Mouse (Mus musculus) lung, embryonic 15.5 days (tissue): ENCODE data around the gene Myo18a. TPM values are rescaled to one million over a fixed set of nuclear protein-coding genes. Genes with fewer than 3 reads are reported as not detected.

ENCODE experiments used
- ATAC-seq: fragments of 200-750 bp; cut with Nextera tagmentation; 2 replicates; pipeline ENCODE4 v1.8.0; 2017; ENCODE audit warnings: moderate number of reproducible peaks, borderline replicate concordance; ENCODE audit not compliant: low FRiP score, low TSS enrichment; ENCODE audit errors: extremely low read depth
- H3K27ac ChIP-seq: fragments of 300-500 bp; sonication (generic); 2 replicates; pipeline ENCODE4 v1.5.1; 2015; ENCODE audit warnings: moderate library complexity, mild to moderate bottlenecking, inconsistent platforms
- H3K27me3 ChIP-seq: fragments of 300-500 bp; sonication (generic); 2 replicates; pipeline ENCODE4 v1.6.1; 2015; ENCODE audit warnings: inconsistent platforms
- H3K36me3 ChIP-seq: fragments of 300-500 bp; sonication (generic); 2 replicates; pipeline ENCODE4 v1.6.1; 2015; ENCODE audit warnings: inconsistent platforms
- H3K4me1 ChIP-seq: fragments of 300-500 bp; sonication (generic); 2 replicates; pipeline ENCODE4 v1.6.1; 2015; ENCODE audit warnings: inconsistent platforms
- H3K4me2 ChIP-seq: fragments of 300-500 bp; sonication (generic); 2 replicates; pipeline ENCODE4 v1.6.1; 2015; ENCODE audit warnings: inconsistent platforms, mild to moderate bottlenecking, moderate library complexity
- H3K4me3 ChIP-seq: fragments of 300-500 bp; sonication (generic); 2 replicates; pipeline ENCODE4 v1.5.1; 2015; ENCODE audit warnings: mild to moderate bottlenecking, inconsistent platforms
- H3K9ac ChIP-seq: fragments of 300-500 bp; sonication (generic); 2 replicates; pipeline ENCODE4 v1.6.1; 2015; ENCODE audit warnings: inconsistent platforms
- H3K9me3 ChIP-seq: fragments of 300-500 bp; sonication (generic); 2 replicates; pipeline ENCODE4 v1.6.1; 2016; ENCODE audit warnings: inconsistent platforms
- WGBS: fragments of 180-500 bp; shearing (Covaris S2); methylation state at CpG from one replicate; pipeline ENCODE4 v1.1.7; 2015; 5-methylcytosine and 5-hydroxymethylcytosine counted together
- polyA plus RNA-seq: library from polyadenylated mRNA; unstranded; fragments of >200 nt; fragmentation: Nextera tagmentation; extraction: Ambion mirVana; gene quantifications from 2 replicates; pipeline ENCODE4 v1.2.1, GENCODE M21; 2015

The Myo18a gene
- polyA plus RNA-seq, 1 experiment from 2014 or later = 46.2 TPM

DNA sequence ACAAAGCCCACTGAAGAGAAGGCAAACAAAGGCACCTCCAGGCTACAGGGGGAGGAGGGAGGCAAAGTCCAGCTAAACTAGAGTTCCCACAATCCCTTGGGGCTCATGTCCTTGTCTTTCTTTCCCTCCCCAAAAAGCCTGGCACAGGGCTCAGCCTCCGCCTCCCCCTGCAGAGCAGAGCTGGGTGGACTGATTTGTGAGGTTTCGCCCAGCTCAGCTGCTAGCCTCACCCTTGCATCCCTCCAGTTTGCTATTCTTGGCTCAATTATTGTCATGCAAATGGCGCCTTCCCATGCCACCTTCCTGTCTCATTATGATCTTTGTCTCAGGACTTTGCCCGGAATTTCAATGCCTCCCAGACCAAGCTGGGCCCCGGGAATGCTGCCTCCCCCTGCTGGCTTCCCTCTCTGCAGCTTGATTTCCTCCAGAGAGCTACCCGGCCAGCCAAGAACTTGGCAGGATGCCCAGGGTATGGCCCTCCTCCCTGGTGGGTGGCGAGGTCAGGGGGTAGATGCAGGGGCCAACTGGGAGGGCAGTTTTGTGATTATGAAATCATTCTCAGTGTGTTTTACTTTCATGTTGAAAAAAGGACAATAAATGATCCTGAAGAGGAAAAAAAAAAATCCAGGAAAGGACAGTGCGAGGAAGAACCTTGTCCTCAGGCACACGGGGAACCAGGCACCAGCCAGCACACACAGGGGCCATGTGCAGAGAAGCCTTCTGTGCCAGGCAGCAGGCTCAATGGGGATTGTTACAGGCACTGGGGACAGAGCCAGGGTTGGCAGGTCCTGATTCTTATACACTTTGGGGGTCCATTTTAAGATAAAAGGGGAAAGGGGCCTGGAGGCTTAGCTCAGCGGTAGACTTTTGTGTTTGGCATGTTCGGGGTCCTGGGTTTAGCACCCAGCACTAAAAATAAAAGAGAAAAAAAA lies 131.0 kb downstream of the Myo18a start, which contains the start of gene Pipox:
Gene Pipox, minus strand, starts transcription at position 310 of the 932 bp plus-strand sequence.
- peaks cover 16% of the 10 kb centered on the region; the same call in 1 of the 2 replicates for H3K27me3 ChIP-seq
- H3K9ac ChIP-seq = no peak within 1 kb of the TSS
- H3K4me1 ChIP-seq = peaks cover 38% of the 10 kb centered on the region
- ATAC-seq = peak; percentile 88
- peak within 1 kb of the TSS; percentile 82 for H3K27ac ChIP-seq
- no peak within 1 kb of the TSS for H3K4me3 ChIP-seq
- no peaks in the 10 kb centered on the region for H3K36me3 ChIP-seq
- WGBS = 15% methylated on average over 11 of the region's 11 CpGs
- peak within 1 kb of the TSS; percentile 35 for H3K4me2 ChIP-seq
- no peaks in the 10 kb centered on the region for H3K9me3 ChIP-seq

DNA sequence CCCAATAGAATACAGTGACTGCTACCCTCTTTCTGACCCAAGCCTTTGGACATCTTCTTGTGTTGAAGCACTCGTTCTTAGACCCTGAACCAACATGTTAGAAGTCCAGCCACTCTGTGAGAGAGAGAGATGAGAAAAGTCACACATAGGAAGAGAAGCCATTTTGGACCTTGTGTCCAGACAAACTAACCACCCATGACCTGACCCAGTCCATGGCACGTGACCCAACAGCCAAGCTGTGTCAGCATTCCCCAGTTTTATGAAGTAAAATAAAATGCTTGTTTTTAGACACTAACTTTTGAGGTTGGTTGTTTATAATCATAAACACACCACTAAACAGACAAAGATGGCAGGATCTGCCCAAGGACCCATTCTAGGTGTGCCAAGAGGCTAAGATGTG lies 131.9 kb downstream of the Myo18a start:
- Histone ChIP-seq H3K9ac (no peak overlapping the region), H3K4me3 (no peak overlapping the region), H3K9me3 (no peaks in the 10 kb centered on the region), H3K36me3 (no peaks in the 10 kb centered on the region), H3K4me2 (no peak overlapping the region), H3K27ac (no peak overlapping the region), H3K27me3 (peaks cover 16% of the 10 kb centered on the region; the same call in 1 of the 2 replicates), H3K4me1 (peaks cover 38% of the 10 kb centered on the region)
- ATAC-seq = no peak
- 82% methylated on average over 2 of the region's 2 CpGs for WGBS

DNA sequence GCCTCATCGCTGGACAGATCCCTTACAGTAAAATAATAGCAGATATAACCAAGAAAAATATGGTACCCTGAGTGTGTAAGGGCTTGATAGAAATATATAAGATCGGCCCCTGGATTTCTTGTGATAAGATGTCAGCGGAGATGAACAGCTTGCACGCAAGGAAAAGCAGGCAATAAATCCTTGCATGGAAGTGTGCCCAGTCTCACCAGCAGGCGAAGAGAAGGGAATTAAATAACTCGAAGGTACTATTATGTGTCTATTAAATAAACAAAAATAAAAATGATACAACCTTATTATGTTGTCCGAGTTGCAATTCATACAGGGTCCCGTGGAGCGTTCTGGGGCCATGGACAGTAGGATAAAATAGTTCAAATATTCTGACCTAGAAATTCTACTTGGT lies 133.0 kb downstream of the Myo18a start:
- ATAC-seq = no peak
- peaks cover 16% of the 10 kb centered on the region; the same call in 1 of the 2 replicates for H3K27me3 ChIP-seq
- 56% methylated on average over 9 of the region's 9 CpGs for WGBS
- H3K27ac ChIP-seq = no peak overlapping the region
- H3K4me2 ChIP-seq = peak overlapping the region; percentile 42; the same call in 1 of the 2 replicates
- H3K36me3 ChIP-seq = no peaks in the 10 kb centered on the region
- H3K4me1 ChIP-seq = peaks cover 43% of the 10 kb centered on the region
- no peaks in the 10 kb centered on the region for H3K9me3 ChIP-seq
- H3K9ac ChIP-seq = no peak overlapping the region
- H3K4me3 ChIP-seq = no peak overlapping the region

DNA sequence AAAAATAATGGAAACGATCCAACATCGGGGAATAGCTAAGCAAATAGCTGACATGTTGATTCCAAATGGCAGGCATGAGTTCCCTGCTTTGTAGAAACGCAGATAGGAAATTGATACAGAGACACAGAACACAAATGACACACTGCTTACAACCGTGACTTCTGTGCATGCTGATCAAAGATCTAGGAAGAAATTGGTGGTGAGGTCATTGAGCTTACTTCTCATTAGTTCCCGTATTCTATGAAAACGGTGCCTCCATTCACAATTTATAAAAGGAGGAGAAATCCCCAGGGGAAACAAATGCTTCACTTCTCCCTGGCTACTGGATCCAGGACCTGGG lies 133.4 kb downstream of the Myo18a start:
- Histone ChIP-seq H3K4me3 (peak overlapping the region; percentile 13; the same call in 1 of the 2 replicates), H3K4me2 (peak overlapping the region; percentile 42), H3K9me3 (no peaks in the 10 kb centered on the region), H3K9ac (no peak overlapping the region), H3K4me1 (peaks cover 45% of the 10 kb centered on the region), H3K36me3 (no peaks in the 10 kb centered on the region), H3K27me3 (peaks cover 16% of the 10 kb centered on the region; the same call in 1 of the 2 replicates), H3K27ac (peak overlapping the region; percentile 43; the same call in 1 of the 2 replicates)
- WGBS = 38% methylated on average over 6 of the region's 6 CpGs
- ATAC-seq = no peak

DNA sequence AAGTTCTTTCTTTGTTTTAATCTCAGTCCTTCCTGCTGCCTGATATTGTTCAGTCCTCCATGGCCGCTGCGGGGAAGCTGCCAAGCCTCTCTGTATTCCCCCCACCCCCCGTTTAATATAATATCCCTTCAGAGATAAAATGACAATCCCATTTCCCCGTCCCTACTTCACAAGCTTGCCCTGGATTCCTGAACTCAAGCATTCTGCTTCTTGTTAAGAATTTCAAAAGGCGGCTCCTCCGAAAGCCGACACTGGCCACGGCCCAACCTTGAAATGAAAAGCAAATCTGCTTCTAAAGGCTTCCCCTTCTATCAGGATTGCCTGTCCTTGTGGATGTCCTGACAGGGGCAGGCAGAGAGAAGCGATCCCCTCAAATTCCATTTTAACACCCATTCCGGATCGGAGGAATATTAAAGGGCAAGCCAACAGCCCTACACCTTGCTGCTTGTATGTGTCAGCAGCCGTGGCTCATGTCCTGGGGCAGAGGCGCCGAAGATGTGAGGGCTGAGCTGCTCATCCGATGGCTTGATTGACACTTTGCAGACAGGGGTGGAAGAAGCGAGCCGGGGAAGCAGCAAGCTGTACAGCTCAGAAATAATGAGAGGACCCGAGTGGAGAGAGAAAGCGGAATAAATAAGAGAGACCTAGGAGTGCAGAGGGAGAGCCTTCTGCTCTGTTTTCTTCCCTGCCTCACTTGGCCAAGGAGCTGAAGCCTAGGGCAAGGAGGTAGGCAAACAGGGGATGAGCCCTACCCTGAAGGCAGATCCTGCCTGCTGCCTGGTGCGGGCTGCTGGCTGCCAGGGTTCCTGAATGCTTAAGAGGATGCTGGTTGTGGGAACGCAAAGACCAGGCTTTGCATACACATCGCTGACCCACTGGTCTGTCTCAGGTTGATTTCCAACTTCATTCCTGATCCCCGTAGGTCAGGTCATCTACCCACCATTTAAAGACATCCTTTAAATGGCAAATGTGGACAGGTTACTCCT lies 134.1 kb downstream of the Myo18a start:
- Histone ChIP-seq H3K4me3 (peak overlapping the region; percentile 13; the same call in 1 of the 2 replicates), H3K27me3 (peaks cover 16% of the 10 kb centered on the region; the same call in 1 of the 2 replicates), H3K9ac (no peak overlapping the region), H3K9me3 (no peaks in the 10 kb centered on the region), H3K27ac (peak overlapping the region; percentile 43; the same call in 1 of the 2 replicates), H3K4me1 (peaks cover 51% of the 10 kb centered on the region), H3K36me3 (no peaks in the 10 kb centered on the region), H3K4me2 (peak overlapping the region; percentile 42)
- ATAC-seq = no peak
- 18% methylated on average over 23 of the region's 23 CpGs for WGBS

DNA sequence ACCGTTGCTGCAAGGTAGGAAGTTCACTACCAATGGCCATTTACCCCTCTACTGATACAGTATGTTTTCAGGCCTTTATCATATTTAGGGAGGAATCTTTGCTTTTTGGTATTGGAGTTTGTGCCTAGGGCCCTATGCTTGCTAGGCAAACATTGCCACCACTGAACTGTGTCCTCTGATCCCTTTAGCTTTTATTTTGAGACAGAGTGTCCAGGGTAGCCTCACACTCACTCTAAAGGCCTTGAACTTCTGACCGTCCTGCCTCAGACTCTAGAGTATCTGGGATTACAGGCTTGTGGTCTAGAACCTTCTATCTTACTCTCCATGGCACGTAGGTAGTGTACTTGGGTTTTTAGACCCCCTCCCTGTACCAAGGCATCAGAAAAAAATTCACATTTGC lies 137.1 kb downstream of the Myo18a start:
- WGBS = 81% methylated on average over 3 of the region's 3 CpGs

DNA sequence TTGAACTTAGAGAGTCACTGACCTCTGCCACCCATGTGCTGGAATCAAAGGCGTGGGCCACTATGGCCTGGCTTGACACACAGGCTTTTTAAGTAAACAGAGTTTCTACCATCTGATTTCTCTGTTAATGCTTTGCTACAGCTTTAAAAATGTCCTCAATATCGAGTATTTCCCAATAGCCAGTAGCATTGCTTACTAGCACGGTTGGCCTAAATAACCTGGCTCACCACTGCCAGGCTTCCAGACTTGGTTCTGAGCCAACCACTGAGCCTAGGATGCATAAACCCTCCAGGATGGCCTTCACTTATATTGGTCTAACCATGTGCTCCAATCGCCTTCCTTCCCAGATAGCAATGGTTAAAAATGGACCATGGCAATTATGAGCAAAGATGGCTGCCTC lies 137.7 kb downstream of the Myo18a start:
- Histone ChIP-seq H3K27ac (peak overlapping the region; percentile 94), H3K27me3 (peaks cover 16% of the 10 kb centered on the region; the same call in 1 of the 2 replicates), H3K4me2 (no peak overlapping the region), H3K9ac (no peak overlapping the region), H3K4me3 (no peak overlapping the region), H3K4me1 (peaks cover 52% of the 10 kb centered on the region), H3K9me3 (no peaks in the 10 kb centered on the region), H3K36me3 (no peaks in the 10 kb centered on the region)
- WGBS = 62% methylated on average over 4 of the region's 4 CpGs
- no peak for ATAC-seq

More for the DNA sequence above, 137.1 kb downstream of the Myo18a start:
- H3K4me2 ChIP-seq = no peak overlapping the region
- no peak overlapping the region for H3K4me3 ChIP-seq
- peak overlapping the region; percentile 94 for H3K27ac ChIP-seq
- no peak overlapping the region for H3K9ac ChIP-seq
- peaks cover 16% of the 10 kb centered on the region; the same call in 1 of the 2 replicates for H3K27me3 ChIP-seq
- peaks cover 52% of the 10 kb centered on the region for H3K4me1 ChIP-seq
- H3K9me3 ChIP-seq = no peaks in the 10 kb centered on the region
- no peaks in the 10 kb centered on the region for H3K36me3 ChIP-seq
- no peak for ATAC-seq

DNA sequence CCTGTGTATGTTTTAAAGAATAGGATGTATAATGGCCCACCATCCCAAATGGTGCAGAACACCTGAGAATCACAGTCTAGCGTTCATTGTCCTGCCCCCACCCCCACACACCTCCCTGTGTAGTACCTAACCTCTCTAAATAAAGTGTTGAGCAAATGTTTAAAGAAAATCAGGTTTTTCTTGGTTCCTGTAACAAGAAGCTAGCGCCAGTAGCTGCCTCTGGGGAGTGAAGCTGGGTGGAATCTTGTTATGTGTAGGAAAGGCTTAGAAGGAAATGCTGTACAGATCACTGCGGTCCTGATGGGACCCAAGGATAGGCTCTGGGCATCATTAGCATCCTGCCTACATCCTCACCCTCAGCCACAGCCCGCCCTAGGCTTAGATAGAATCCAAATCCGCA lies 138.3 kb downstream of the Myo18a start:
- WGBS = 43% methylated on average over 5 of the region's 5 CpGs
- no peak overlapping the region for H3K4me3 ChIP-seq
- H3K36me3 ChIP-seq = no peaks in the 10 kb centered on the region
- H3K9me3 ChIP-seq = no peaks in the 10 kb centered on the region
- peak overlapping the region; percentile 94 for H3K27ac ChIP-seq
- peak; percentile 46 for ATAC-seq
- H3K9ac ChIP-seq = no peak overlapping the region
- H3K4me2 ChIP-seq = peak overlapping the region; percentile 35
- H3K27me3 ChIP-seq = peaks cover 16% of the 10 kb centered on the region; the same call in 1 of the 2 replicates
- peaks cover 45% of the 10 kb centered on the region for H3K4me1 ChIP-seq

DNA sequence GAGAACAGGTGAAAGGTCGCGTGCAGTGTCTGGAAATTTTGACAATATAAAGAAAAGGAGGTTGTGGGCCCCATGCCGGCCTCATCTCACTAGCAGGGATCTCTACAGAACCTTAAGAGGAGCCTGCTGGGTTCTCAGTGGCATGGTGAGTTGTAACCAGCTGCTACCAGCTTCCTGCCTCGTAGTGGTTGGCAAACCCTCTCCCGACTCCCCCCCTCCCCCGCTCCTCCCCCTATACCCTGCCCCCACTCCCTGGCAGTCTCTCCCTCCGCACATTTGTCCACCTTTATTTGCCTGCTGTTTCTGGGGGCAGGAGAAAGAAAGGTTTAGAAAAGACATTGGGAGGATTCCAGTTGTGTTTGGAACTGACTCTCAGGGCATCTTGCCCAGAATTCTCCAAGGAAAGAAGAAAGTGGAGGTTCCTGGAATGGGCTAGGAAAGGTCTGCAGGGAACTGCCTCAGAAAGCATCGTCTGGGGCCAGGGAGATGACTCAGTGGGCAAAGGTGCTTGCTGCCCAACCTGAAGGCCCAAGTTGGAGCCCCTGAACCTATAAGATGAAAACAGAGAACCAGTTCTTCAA lies 138.8 kb downstream of the Myo18a start:
- H3K9ac ChIP-seq = no peak overlapping the region
- H3K36me3 ChIP-seq = no peaks in the 10 kb centered on the region
- ATAC-seq = no peak
- WGBS = 35% methylated on average over 8 of the region's 8 CpGs
- H3K27me3 ChIP-seq = peaks cover 16% of the 10 kb centered on the region; the same call in 1 of the 2 replicates
- H3K4me3 ChIP-seq = no peak overlapping the region
- H3K9me3 ChIP-seq = no peaks in the 10 kb centered on the region
- peaks cover 43% of the 10 kb centered on the region for H3K4me1 ChIP-seq
- peak overlapping the region; percentile 94 for H3K27ac ChIP-seq
- peak overlapping the region; percentile 35 for H3K4me2 ChIP-seq

DNA sequence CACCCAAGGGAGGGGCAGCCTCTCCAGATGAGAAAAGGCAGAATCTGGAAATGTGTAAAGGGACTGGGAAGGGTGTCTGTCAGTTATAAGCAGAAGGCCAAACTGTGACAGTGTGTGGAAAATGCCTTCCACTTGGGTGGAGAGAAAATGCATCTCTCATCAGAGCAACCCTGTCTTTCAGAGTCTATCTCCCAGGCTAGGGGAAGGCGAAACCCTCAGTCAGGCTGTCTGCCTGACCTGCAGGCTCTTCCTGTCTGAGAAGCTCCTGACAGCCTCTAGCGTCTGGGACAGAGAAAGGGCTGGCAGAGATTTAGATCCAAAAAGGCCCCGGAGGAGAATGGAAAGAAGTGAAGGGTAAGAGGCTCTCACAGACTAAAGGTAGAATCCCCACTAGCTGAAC lies 140.7 kb downstream of the Myo18a start:
- H3K9ac ChIP-seq = no peak overlapping the region
- WGBS = 22% methylated on average over 3 of the region's 3 CpGs
- no peaks in the 10 kb centered on the region for H3K36me3 ChIP-seq
- H3K4me3 ChIP-seq = no peak overlapping the region
- H3K4me2 ChIP-seq = no peak overlapping the region
- H3K9me3 ChIP-seq = no peaks in the 10 kb centered on the region
- peaks cover 38% of the 10 kb centered on the region for H3K4me1 ChIP-seq
- 0 out of 2 replicates have a peak, but pooled peaks cover under 1% of the 10 kb centered on the region for H3K27me3 ChIP-seq
- no peak for ATAC-seq
- H3K27ac ChIP-seq = peak overlapping the region; percentile 50; the same call in 1 of the 2 replicates

DNA sequence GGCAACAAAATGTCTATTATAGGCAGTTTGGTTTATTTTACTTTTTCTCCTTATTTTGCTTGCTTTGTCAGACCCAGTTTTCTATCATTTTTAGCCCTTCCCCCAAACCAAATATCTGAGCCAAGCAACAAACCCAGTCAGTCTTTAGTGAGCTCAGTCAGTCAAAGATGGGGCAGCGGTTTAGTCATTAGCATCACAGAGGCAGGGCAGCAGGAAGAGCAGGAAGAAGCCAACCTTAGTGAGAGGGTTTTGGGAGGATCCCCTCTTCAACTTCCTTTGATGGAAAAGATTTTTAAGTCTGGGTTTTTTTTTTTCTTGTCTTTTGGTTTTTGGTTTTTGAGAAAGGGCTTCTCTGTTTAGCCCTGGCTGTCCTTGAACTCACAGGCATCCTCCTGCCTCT lies 141.7 kb downstream of the Myo18a start:
- no peak overlapping the region for H3K9ac ChIP-seq
- H3K4me1 ChIP-seq = peaks cover 42% of the 10 kb centered on the region
- no peak overlapping the region for H3K4me3 ChIP-seq
- no peaks in the 10 kb centered on the region for H3K9me3 ChIP-seq
- H3K4me2 ChIP-seq = no peak overlapping the region
- 53% methylated on average over 1 of the region's 1 CpGs for WGBS
- H3K36me3 ChIP-seq = no peaks in the 10 kb centered on the region
- H3K27ac ChIP-seq = no peak overlapping the region
- H3K27me3 ChIP-seq = no peaks in the 10 kb centered on the region
- no peak for ATAC-seq
